Mouse (Mus musculus): ENCODE results near the gene Sult5a1. TPM values are rescaled to one million over a fixed set of nuclear protein-coding genes. Genes with fewer than 3 reads are reported as not detected.

The Sult5a1 gene
- total and polyA plus RNA-seq, 2 experiments from 2014 or later, result 2.2 to 2.8 TPM

- H3K4me1 ChIP-seq (ENCODE audit: insufficient read depth, low read length), result no peaks in the 10 kb centered on the region
- H3K9ac ChIP-seq (replicated peaks; ENCODE audit: low read length, poor library complexity, severe bottlenecking), result no peak overlapping the region
- no peaks in the 10 kb centered on the region for H3K27me3 ChIP-seq (ENCODE audit: insufficient read depth, low read length)
- no peak overlapping the region for H3K27ac ChIP-seq (ENCODE audit: low read depth, low read length)
- no peaks in the 10 kb centered on the region for H3K36me3 ChIP-seq (ENCODE audit: insufficient read depth, low read length)
- ATAC-seq (ENCODE audit: low FRiP score) (no peak), DNase-seq (ENCODE audit: low spot score) (no peak)
- no peak for TF ChIP-seq CTCF (IDR thresholded peaks at IDR 0.05)
- WGBS, result 55% methylated on average over 8 of the region's 8 CpGs
- H3K4me2 ChIP-seq (ENCODE audit: low read depth, low read length, poor library complexity, severe bottlenecking), result no peak overlapping the region
- H3K9me3 ChIP-seq (ENCODE audit: low read length), result no peaks in the 10 kb centered on the region
- H3K4me3 ChIP-seq (ENCODE audit: low read depth, low read length), result no peak overlapping the region
Observed at GRCm38 (mm10) chr8:123191908-123192307, 33.8 kb upstream of the Sult5a1 start.

GRCm38 (mm10) chr8:123190678-123191077, 32.6 kb upstream of the Sult5a1 start:
- Histone ChIP-seq H3K27ac (ENCODE audit: low read depth, low read length) (no peak overlapping the region), H3K27me3 (ENCODE audit: insufficient read depth, low read length) (no peaks in the 10 kb centered on the region), H3K4me1 (ENCODE audit: insufficient read depth, low read length) (no peaks in the 10 kb centered on the region), H3K9ac (replicated peaks; ENCODE audit: low read length, poor library complexity, severe bottlenecking) (no peak overlapping the region), H3K36me3 (ENCODE audit: insufficient read depth, low read length) (no peaks in the 10 kb centered on the region), H3K4me3 (ENCODE audit: low read depth, low read length) (no peak overlapping the region), H3K4me2 (ENCODE audit: low read depth, low read length, poor library complexity, severe bottlenecking) (no peak overlapping the region; the same call in 1 of the 2 replicates), H3K9me3 (ENCODE audit: low read length) (no peaks in the 10 kb centered on the region)
- ATAC-seq (ENCODE audit: low FRiP score), result no peak
- peak; percentile 73 for TF ChIP-seq CTCF (IDR thresholded peaks at IDR 0.05)
- 2% methylated on average over 9 of the region's 9 CpGs for WGBS
- peak; percentile 85 for DNase-seq (ENCODE audit: low spot score)

- TF ChIP-seq CTCF (IDR thresholded peaks at IDR 0.05), result no peak
- Histone ChIP-seq H3K4me2 (ENCODE audit: low read depth, low read length, poor library complexity, severe bottlenecking) (no peak overlapping the region), H3K36me3 (ENCODE audit: insufficient read depth, low read length) (no peaks in the 10 kb centered on the region), H3K9me3 (ENCODE audit: low read length) (no peaks in the 10 kb centered on the region), H3K4me3 (ENCODE audit: low read depth, low read length) (no peak overlapping the region), H3K4me1 (ENCODE audit: insufficient read depth, low read length) (no peaks in the 10 kb centered on the region), H3K27ac (ENCODE audit: low read depth, low read length) (no peak overlapping the region), H3K9ac (replicated peaks; ENCODE audit: low read length, poor library complexity, severe bottlenecking) (no peak overlapping the region), H3K27me3 (ENCODE audit: insufficient read depth, low read length) (no peaks in the 10 kb centered on the region)
- ATAC-seq (ENCODE audit: low FRiP score), result no peak
- WGBS, result 75% methylated on average over 7 of the region's 7 CpGs
- no peak for DNase-seq (ENCODE audit: low spot score)
Observed at GRCm38 (mm10) chr8:123188841-123189240, 30.7 kb upstream of the Sult5a1 start.

GRCm38 (mm10) chr8:123188006-123188405, 29.9 kb upstream of the Sult5a1 start:
- H3K27ac ChIP-seq (ENCODE audit: low read depth, low read length), result no peak overlapping the region
- DNase-seq (ENCODE audit: low spot score) (no peak), ATAC-seq (ENCODE audit: low FRiP score) (no peak)
- TF ChIP-seq CTCF (IDR thresholded peaks at IDR 0.05), result no peak
- 87% methylated on average over 2 of the region's 2 CpGs for WGBS
- no peaks in the 10 kb centered on the region for H3K9me3 ChIP-seq (ENCODE audit: low read length)
- H3K4me3 ChIP-seq (ENCODE audit: low read depth, low read length), result no peak overlapping the region
- H3K9ac ChIP-seq (replicated peaks; ENCODE audit: low read length, poor library complexity, severe bottlenecking), result no peak overlapping the region
- H3K4me1 ChIP-seq (ENCODE audit: insufficient read depth, low read length), result no peaks in the 10 kb centered on the region
- no peaks in the 10 kb centered on the region for H3K27me3 ChIP-seq (ENCODE audit: insufficient read depth, low read length)
- H3K36me3 ChIP-seq (ENCODE audit: insufficient read depth, low read length), result no peaks in the 10 kb centered on the region
- no peak overlapping the region for H3K4me2 ChIP-seq (ENCODE audit: low read depth, low read length, poor library complexity, severe bottlenecking)

GRCm38 (mm10) chr8:123185566-123186409, 27.7 kb upstream of the Sult5a1 start, which contains the start of gene Dpep1:
Gene Dpep1 (plus strand): TSS chr8:123186242.
- TF ChIP-seq CTCF (IDR thresholded peaks at IDR 0.05), result no peak
- Histone ChIP-seq H3K9me3 (ENCODE audit: low read length) (no peaks in the 10 kb centered on the region), H3K4me2 (ENCODE audit: low read depth, low read length, poor library complexity, severe bottlenecking) (no peak within 1 kb of the TSS), H3K4me3 (ENCODE audit: low read depth, low read length) (no peak within 1 kb of the TSS), H3K9ac (replicated peaks; ENCODE audit: low read length, poor library complexity, severe bottlenecking) (no peak within 1 kb of the TSS), H3K27ac (ENCODE audit: low read depth, low read length) (no peak within 1 kb of the TSS), H3K4me1 (ENCODE audit: insufficient read depth, low read length) (no peaks in the 10 kb centered on the region), H3K27me3 (ENCODE audit: insufficient read depth, low read length) (no peaks in the 10 kb centered on the region), H3K36me3 (ENCODE audit: insufficient read depth, low read length) (no peaks in the 10 kb centered on the region)
- no peak for ATAC-seq (ENCODE audit: low FRiP score)
- no peak for DNase-seq (ENCODE audit: low spot score)
- 56% methylated on average over 19 of the region's 19 CpGs for WGBS

GRCm38 (mm10) chr8:123181391-123181790, 23.3 kb upstream of the Sult5a1 start:
- DNase-seq (ENCODE audit: low spot score) (no peak), ATAC-seq (ENCODE audit: low FRiP score) (no peak)
- Histone ChIP-seq H3K9me3 (ENCODE audit: low read length) (no peaks in the 10 kb centered on the region), H3K9ac (replicated peaks; ENCODE audit: low read length, poor library complexity, severe bottlenecking) (no peak overlapping the region), H3K4me1 (ENCODE audit: insufficient read depth, low read length) (no peaks in the 10 kb centered on the region), H3K36me3 (ENCODE audit: insufficient read depth, low read length) (no peaks in the 10 kb centered on the region), H3K27me3 (ENCODE audit: insufficient read depth, low read length) (no peaks in the 10 kb centered on the region), H3K27ac (ENCODE audit: low read depth, low read length) (no peak overlapping the region), H3K4me3 (ENCODE audit: low read depth, low read length) (no peak overlapping the region), H3K4me2 (ENCODE audit: low read depth, low read length, poor library complexity, severe bottlenecking) (no peak overlapping the region)
- TF ChIP-seq CTCF (IDR thresholded peaks at IDR 0.05), result no peak
- 74% methylated on average over 3 of the region's 3 CpGs for WGBS

Data from midbrain, postnatal 0 days (tissue).